Mouse (Mus musculus): ENCODE data around the gene 1600015I10Rik.
"Not testable (repeated sequence)": the region's sequence is repeated elsewhere in the genome, so short reads cannot be mapped to it uniquely, and the experiment has no call there.

1600015I10Rik gene

GRCm38 (mm10) chr6:48929595-48929994 lies at the start of gene 1600015I10Rik:
1600015I10Rik (plus strand) TSS chr6:48929895.
- DNase-seq (ENCODE audit: low read depth in 2 of 2, low spot score in 2 of 2): no peak

GRCm38 (mm10) chr6:48894203-48894602 lies 35.5 kb upstream of the 1600015I10Rik start:
- DNase-seq (ENCODE audit: low read depth in 2 of 2, low spot score in 2 of 2): no peak

GRCm38 (mm10) chr6:48894938-48895818 lies 34.5 kb upstream of the 1600015I10Rik start:
- DNase-seq (ENCODE audit: low read depth in 2 of 2, low spot score in 2 of 2): no peak

- DNase-seq (ENCODE audit: low read depth in 2 of 2, low spot score in 2 of 2): no peak
These were observed 33.8 kb upstream of the 1600015I10Rik start for GRCm38 (mm10) chr6:48895941-48896340.

GRCm38 (mm10) chr6:48896956-48897355 lies 32.7 kb upstream of the 1600015I10Rik start:
- no peak for DNase-seq (ENCODE audit: low read depth in 2 of 2, low spot score in 2 of 2)

GRCm38 (mm10) chr6:48901316-48901715 lies 28.4 kb upstream of the 1600015I10Rik start:
- not testable (repeated sequence) for DNase-seq (ENCODE audit: low read depth in 2 of 2, low spot score in 2 of 2)

GRCm38 (mm10) chr6:48902511-48903406 lies 26.9 kb upstream of the 1600015I10Rik start:
- no peak for DNase-seq (ENCODE audit: low read depth in 2 of 2, low spot score in 2 of 2)

GRCm38 (mm10) chr6:48903437-48903836 lies 26.3 kb upstream of the 1600015I10Rik start:
- no peak for DNase-seq (ENCODE audit: low read depth in 2 of 2, low spot score in 2 of 2)

GRCm38 (mm10) chr6:48905606-48906005 lies 24.1 kb upstream of the 1600015I10Rik start:
- no peak for DNase-seq (ENCODE audit: low read depth in 2 of 2, low spot score in 2 of 2)

GRCm38 (mm10) chr6:48906371-48906770 lies 23.3 kb upstream of the 1600015I10Rik start:
- no peak for DNase-seq (ENCODE audit: low read depth in 2 of 2, low spot score in 2 of 2)

- no peak for DNase-seq (ENCODE audit: low read depth in 2 of 2, low spot score in 2 of 2)
These were observed 20.5 kb upstream of the 1600015I10Rik start for GRCm38 (mm10) chr6:48909229-48909628.

GRCm38 (mm10) chr6:48912033-48912432 lies 17.7 kb upstream of the 1600015I10Rik start:
- DNase-seq (ENCODE audit: low read depth in 2 of 2, low spot score in 2 of 2): peak; percentile 4 to 46

- no peak for DNase-seq (ENCODE audit: low read depth in 2 of 2, low spot score in 2 of 2)
These were observed 16.1 kb upstream of the 1600015I10Rik start for GRCm38 (mm10) chr6:48913587-48913986.

GRCm38 (mm10) chr6:48949596-48949995 lies 19.9 kb downstream of the 1600015I10Rik start:
- no peak for DNase-seq (ENCODE audit: low read depth in 2 of 2, low spot score in 2 of 2)

GRCm38 (mm10) chr6:48950676-48951075 lies 21.0 kb downstream of the 1600015I10Rik start:
- no peak for DNase-seq (ENCODE audit: low read depth in 2 of 2, low spot score in 2 of 2)

- DNase-seq (ENCODE audit: low read depth in 2 of 2, low spot score in 2 of 2): no peak
These were observed 21.9 kb downstream of the 1600015I10Rik start for GRCm38 (mm10) chr6:48951630-48952029.

- no peak for DNase-seq (ENCODE audit: low read depth in 2 of 2, low spot score in 2 of 2)
These were observed 23.5 kb downstream of the 1600015I10Rik start for GRCm38 (mm10) chr6:48953220-48953619.

- DNase-seq (ENCODE audit: low read depth in 2 of 2, low spot score in 2 of 2): no peak
These were observed 24.5 kb downstream of the 1600015I10Rik start for GRCm38 (mm10) chr6:48954211-48954610.

GRCm38 (mm10) chr6:48954946-48955345 lies 25.3 kb downstream of the 1600015I10Rik start:
- peak in 1 of 2 experiments; percentile 2 for DNase-seq (ENCODE audit: low read depth in 2 of 2, low spot score in 2 of 2)

- DNase-seq (ENCODE audit: low read depth in 2 of 2, low spot score in 2 of 2): no peak
These were observed 27.1 kb downstream of the 1600015I10Rik start for GRCm38 (mm10) chr6:48956785-48957184.

- no peak for DNase-seq (ENCODE audit: low read depth in 2 of 2, low spot score in 2 of 2)
These were observed 28.4 kb downstream of the 1600015I10Rik start for GRCm38 (mm10) chr6:48958053-48958452.

GRCm38 (mm10) chr6:48959151-48959550 lies 29.5 kb downstream of the 1600015I10Rik start:
- DNase-seq (ENCODE audit: low read depth in 2 of 2, low spot score in 2 of 2): not testable (repeated sequence)

All from CD8-positive naive resting alpha-beta T cell, adult 2 months (primary cell).